Mouse (Mus musculus): ENCODE results near the gene Osgin1.

Osgin1 gene

GRCm38 (mm10) chr8:119446211-119446989, 12.5 kb downstream of the Osgin1 start, which contains the start of gene Necab2:
Gene Necab2, plus strand, starts transcription at chr8:119446719.
- peak; percentile 87 for DNase-seq

GRCm38 (mm10) chr8:119446990-119447780, 13.3 kb downstream of the Osgin1 start:
- DNase-seq = no peak

GRCm38 (mm10) chr8:119447781-119448170, 13.9 kb downstream of the Osgin1 start:
- no peak for DNase-seq

- DNase-seq = no peak
Observed at GRCm38 (mm10) chr8:119449627-119450026, 15.7 kb downstream of the Osgin1 start.

GRCm38 (mm10) chr8:119451131-119451530, 17.2 kb downstream of the Osgin1 start:
- no peak for DNase-seq

- no peak for DNase-seq
Observed at GRCm38 (mm10) chr8:119452919-119453318, 19.0 kb downstream of the Osgin1 start.

- no peak for DNase-seq
Observed at GRCm38 (mm10) chr8:119456045-119456444, 22.1 kb downstream of the Osgin1 start.

- DNase-seq = no peak
Observed at GRCm38 (mm10) chr8:119459724-119460123, 25.8 kb downstream of the Osgin1 start.

- DNase-seq = no peak
Observed at GRCm38 (mm10) chr8:119461356-119461755, 27.4 kb downstream of the Osgin1 start.

GRCm38 (mm10) chr8:119463709-119464108, 29.8 kb downstream of the Osgin1 start:
- DNase-seq = no peak

GRCm38 (mm10) chr8:119466105-119466504, 32.2 kb downstream of the Osgin1 start:
- DNase-seq = no peak

GRCm38 (mm10) chr8:119466794-119467193, 32.9 kb downstream of the Osgin1 start:
- DNase-seq = no peak

- DNase-seq = no peak
Observed at GRCm38 (mm10) chr8:119468091-119468490, 34.2 kb downstream of the Osgin1 start.

- DNase-seq = no peak
Observed at GRCm38 (mm10) chr8:119478684-119479083, 44.8 kb downstream of the Osgin1 start.

- no peak for DNase-seq
Observed at GRCm38 (mm10) chr8:119484145-119484896, 50.4 kb downstream of the Osgin1 start.

GRCm38 (mm10) chr8:119487093-119487492, 53.2 kb downstream of the Osgin1 start:
- DNase-seq = no peak

Measured in cerebellum, postnatal 36 days (tissue).